Mouse (Mus musculus): ENCODE data around the gene Fads3.

Fads3 gene

DNA sequence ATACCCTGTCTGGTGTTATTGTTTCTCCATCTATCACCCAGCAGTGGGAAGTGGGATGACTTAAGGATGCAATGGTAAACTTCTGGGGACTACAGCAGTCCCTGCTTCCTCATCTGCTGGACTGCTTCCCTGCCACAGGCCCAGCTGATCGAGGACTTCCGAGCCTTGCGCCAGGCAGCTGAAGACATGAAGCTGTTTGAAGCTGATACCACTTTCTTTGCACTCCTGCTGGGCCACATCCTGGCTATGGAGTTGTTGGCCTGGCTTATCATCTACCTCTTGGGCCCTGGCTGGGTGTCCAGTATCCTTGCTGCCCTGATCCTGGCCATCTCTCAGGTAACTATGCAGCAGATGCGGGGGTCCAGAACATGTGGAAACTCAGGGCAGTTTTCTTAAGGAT lies 11.3 kb downstream of the Fads3 start:
- no peak for DNase-seq (ENCODE audit: low read depth, low spot score)

DNA sequence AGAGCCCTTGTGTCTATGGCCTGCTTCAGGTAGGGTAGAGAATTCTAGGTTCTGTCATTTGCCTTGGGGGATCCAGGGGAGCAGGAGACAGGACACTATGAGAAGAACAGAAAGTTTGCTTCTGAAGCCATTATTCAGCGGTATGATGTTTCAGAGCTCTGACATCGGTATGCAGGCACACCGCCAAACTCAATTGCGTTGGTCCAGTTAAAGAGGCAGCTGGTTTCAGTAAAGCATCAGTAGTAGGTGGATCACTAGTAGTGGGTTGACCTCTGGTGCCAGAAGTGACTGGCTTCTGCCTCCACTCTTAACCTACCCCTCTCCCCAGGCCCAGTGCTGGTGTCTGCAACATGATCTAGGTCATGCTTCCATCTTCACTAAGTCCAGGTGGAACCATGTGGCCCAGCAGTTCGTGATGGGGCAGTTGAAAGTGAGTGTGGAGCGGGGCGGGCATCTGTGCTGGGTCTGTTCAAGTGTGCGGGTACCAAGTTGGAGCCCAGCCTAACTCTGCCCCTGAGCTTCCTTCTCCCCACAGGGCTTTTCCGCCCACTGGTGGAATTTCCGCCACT lies 12.4 kb downstream of the Fads3 start:
- DNase-seq (ENCODE audit: low read depth, low spot score) = no peak

DNA sequence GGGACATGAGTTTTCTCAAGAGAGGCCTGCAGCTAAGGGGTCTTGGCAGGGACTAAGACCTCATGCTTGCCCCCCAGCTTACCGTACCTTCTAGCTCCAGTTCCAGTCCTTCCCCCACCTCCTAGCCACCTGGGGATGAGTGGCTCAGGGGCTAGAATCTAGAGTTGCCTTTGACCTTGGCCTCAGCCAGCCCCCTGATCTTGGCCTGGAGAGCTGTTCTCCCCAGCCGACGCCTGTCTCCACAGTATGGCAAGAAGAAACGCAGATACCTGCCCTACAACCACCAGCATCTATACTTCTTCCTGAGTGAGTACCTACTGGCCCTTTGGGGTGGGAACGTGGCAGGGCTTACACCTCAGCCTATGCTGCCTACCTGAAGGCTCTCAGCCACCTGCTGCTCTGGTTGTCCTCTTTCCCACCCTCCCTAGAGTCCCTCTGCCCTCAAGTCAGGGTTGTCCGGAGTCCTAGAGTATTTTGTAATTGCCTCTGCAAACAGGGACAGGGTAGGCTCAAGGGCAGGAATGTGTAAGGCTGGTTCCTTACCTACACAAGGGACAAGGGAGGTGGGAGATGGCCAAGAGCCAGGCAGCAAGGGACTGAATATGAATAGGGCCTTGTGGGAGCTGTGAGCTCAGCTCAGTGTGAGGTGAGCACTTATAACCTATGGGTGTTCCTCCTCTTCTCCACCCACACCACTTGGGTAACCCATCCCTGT lies 13.1 kb downstream of the Fads3 start:
- DNase-seq (ENCODE audit: low read depth, low spot score) = no peak

DNA sequence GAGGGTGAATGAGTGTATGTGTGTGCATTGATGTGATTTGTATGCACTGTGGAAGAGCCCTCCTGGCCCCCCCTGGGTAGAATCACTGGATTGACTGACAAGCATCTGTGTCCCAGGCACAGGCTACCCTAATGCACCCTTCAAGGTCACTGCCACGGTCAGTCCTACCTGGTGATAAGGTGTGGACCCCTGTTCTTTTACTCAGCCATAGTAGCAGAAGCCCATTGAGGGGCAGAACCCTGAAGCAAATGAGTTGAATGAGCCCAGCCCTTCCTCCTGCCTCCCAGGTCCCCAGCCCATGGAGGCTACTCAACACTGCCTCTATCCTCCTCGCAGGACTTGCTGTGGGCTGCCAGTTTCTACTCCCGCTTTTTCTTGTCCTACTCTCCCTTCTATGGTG lies 13.9 kb downstream of the Fads3 start:
- no peak for DNase-seq (ENCODE audit: low read depth, low spot score)

DNA sequence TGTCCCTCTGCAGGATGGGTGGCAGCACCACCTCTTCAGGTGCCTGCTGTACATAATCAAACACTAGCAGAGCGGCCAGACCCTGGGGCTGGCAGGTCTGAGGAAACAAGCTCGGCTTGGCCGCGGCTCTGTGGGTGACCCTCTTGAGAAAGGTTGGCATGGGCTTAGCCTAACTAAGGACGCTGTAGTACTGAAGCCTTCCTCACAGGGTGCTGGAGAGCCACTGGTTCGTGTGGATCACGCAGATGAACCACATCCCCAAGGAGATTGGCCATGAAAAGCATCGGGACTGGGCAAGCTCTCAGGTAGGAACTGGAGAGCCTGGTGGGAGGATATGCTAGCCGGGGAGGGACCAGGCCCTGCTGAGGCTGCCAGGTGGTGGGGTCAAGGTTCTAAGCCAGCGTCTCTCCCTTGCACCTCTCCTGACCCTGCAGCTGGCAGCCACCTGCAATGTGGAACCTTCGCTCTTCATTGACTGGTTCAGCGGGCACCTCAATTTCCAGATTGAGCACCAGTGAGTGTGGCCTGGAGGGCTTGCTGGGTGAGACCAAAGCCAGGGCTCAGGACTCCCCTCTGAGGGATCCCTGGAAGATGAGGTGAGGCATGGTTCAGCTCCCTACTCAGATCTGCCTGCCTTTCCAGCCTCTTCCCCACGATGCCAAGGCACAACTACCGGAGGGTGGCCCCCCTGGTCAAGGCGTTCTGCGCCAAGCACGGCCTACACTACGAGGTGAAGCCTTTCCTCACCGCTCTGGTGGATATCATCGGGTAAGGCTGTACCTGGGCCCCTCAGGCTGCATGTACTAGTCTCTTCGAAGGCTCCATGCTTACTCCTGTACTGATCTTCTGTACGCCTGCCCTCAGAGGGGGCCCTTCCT lies 14.7 kb downstream of the Fads3 start:
- DNase-seq (ENCODE audit: low read depth, low spot score) = no peak

DNA sequence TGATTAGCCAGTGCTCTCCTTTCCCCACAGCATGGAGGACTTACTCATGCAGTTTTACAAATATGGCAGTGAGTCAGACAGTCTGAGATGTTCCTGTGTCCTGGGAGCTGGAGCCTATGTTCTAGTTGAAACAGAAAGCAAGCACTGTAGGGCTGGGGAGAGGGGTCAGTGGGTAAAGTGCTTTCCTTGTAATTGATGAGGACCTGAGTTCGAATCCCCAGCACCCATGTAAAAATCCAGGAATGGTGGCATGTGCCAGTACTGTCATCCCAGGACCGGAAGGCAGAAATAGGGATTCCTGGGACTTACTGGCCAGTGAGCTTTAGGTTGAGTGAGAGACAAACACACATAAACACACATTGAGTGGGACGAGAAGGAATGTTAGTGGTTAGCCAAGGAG lies 15.3 kb downstream of the Fads3 start:
- no peak for DNase-seq (ENCODE audit: low read depth, low spot score)

DNA sequence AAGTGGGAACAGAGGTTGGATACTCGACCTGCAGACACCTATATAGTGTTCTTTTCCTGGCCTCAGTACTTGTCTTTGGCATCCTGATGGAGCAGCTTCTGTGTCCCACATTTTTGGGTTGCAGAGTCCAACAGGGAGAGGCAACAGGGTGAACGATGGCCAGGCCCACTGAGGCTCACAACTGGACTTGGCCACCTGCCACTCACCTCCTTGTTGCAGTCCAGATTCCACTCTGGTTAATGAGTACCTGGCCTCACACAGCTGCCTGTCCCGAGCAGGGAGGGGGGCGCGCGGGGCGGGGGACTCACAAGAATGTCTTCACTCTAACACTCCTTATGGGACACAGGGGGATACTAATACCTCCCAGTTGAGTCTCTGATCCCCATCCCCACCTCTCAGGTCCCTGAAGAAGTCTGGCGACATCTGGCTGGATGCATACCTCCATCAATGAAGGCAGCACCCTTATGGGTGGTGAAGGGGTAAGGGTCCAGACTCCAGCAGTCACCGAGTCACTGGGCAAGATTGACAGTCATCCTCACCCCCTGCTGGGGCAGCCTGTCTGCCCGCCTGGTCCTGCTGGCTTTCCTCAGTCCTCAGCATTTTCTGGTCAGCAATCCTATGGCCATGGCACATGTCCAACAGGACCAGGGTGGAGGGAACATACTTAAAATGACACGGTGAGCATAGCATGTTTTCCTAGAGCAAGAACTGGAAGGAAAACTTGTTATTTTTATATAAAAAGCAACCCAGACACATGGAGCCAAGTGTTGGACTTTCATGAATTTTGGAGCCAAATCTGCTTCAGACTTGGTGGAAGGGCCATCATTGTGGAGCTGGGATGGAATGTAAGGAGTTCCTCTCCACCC lies 16.4 kb downstream of the Fads3 start:
- no peak for DNase-seq (ENCODE audit: low read depth, low spot score)

DNA sequence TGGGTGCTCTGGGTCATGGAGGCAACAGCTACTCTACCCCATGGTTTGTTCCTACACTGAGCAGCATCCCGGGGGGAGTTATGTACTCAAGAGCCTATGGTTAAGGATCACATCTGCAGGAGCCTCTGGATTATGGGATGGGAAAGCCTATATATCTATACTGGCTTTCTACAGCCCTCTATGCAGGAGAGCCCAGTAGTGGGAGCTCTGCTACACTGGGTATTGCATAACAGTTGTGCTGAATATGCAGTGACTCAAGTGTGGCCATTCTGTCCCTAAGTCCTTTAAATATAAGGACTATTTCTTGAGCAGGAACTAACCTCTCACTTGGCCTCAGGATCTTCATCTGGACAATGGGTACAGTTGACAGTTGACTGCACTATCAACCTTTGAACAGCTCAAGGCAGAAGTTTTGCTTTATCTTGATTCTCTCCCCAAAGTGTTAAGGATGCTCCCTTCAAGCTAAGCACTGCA lies 17.0 kb downstream of the Fads3 start:
- DNase-seq (ENCODE audit: low read depth, low spot score) = no peak

DNA sequence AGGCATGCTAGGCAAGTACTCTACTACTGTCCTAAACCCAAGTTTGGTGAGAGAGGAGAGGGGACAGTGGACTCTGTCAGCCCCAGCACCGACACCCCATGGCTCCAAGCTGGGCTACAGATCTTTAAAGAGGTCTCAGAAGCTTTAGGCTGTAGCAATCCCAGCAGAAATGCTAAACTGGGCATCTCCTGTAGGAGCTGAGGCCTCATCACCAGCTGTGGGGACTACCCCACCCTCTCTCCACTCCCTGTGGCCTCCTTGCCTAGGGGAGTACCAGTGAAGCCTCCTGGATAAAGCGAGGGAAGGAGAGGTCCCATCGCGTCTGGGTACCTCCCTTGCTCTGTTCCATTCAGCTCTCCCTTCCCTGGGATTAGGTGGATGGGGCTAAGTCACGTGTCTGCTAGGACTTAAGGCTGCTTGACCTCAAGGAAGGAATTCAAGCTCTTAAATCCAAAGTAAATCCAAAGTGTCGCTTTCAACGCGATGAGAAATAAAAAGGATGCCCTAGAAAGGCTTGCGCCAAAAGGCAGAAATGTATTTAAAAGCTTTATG lies 17.6 kb downstream of the Fads3 start:
- no peak for DNase-seq (ENCODE audit: low read depth, low spot score)

DNA sequence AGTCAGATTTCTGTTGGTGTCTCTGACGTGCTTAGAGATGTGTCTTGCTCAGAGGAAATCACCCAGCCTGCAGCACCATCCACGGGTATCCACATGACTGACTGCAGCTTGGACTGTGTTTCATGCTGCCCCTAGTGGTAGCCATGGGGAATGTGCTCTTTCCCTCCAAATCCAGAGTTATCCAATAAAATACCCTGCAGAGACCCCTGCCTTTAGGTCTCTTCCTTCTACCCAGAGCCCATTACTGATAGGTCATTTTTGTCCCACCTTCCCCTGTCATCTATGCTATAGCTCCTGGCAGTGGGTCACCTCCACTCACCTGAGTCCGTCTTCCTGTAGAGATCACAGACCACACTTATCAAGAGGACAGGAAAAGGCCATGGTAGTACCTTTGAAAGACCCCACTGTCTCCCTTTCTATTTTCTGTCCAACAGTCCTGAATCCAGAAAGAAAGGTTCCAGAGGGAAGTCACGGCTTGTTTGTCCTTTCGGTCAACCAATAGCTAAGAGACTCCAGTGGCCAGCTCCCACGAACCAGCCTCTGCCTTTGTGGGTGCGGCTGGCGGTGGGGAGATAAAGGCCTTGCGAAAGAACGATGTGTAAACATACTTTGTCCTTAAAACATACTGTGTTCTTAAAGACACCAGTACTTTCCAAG lies 18.7 kb downstream of the Fads3 start:
- DNase-seq (ENCODE audit: low read depth, low spot score) = peak; percentile 32

DNA sequence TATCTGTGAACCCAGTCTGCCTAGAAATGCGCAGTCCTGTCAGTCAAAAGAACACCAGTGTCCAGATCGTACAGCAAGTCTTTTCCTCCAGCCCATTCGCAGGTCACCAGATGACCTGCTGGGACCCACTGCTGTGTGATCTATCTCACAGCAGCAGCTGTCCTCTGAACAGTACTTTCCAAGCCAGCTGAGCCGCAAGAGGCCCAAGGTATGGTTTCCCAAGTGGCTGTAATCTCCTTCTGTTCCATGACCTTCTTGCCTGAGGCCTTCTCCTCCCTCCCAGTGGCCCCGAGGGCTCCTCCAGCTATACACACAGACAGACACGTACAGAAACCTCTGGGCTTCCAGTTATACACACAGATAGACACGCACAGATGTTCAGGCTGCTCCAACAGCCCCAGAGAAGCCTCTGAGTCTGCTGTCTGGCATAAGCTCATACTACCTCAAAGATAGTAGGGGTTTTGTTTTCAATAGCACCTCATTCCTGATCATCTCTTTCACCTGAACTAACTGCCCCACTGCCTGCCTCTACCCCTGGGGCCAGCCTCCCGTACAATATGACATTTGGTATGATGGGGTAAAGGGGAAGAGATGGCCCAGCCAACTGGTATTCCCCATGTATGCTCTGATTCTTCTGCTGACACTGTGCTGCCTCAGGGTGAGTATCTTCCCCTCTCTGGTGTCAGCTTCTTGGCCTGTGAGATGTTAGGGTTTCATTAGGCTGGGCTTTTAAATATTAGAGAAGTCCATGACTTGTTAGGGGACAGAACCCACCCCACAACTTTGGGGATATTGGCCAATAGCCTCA lies 19.6 kb downstream of the Fads3 start:
- DNase-seq (ENCODE audit: low read depth, low spot score) = no peak

DNA sequence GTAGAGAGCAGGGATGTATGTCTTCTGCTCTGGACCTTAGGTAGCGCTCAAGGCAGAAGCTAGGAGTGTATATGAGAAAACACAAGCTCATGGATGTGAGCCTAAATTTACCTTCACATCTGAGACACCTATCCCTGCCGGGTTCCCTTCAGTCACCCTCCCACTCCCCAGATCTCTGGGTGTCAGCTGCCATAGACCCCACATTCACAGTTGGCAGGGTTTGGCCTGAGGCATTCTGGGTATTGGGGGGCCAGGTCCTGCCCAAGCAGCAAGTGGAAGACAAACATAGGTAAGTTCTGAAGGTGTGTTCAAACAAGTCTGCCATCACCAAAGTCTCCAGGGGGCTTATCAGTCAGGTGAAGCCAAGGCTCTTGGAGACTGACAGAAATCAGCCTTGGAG lies 20.3 kb downstream of the Fads3 start:
- no peak for DNase-seq (ENCODE audit: low read depth, low spot score)

DNA sequence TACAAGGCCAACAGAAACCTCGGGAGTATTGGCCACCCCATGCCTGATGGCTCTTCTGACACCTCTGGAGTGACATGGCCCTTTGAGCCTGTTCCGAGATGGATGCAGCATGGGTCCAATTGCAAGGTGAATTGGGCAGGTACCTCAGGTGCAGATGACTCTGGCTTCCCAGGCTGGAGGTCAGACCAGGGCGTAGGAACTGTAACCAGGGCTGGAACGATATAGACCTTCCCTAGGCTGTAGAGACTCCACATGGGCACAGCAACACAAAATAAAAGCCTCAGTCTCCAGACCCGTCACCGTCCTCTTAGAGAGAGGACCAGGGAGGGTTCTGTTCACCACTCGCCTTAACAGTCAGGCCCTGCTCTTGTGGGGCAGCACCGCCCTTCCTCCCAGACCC lies 20.9 kb downstream of the Fads3 start:
- no peak for DNase-seq (ENCODE audit: low read depth, low spot score)

DNA sequence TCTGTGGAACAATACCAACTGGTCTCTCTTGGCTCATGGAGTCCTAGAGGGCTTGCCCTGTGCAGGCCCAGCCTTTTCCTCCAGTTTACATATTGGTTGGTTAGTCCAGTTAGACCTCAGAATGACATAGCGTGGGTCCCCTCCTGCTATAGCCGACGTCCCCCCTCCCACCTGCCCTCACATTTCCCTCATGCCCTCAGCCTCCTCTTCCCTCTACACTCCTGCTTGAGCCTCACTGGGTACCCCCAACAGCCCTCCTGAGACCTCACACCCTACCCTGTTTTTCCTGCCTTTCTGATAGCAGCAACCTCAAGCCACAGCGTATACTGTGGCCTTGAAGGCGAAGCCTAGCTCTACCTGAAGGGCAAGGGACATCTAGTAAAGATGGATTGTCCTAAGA lies 21.5 kb downstream of the Fads3 start:
- no peak for DNase-seq (ENCODE audit: low read depth, low spot score)

DNA sequence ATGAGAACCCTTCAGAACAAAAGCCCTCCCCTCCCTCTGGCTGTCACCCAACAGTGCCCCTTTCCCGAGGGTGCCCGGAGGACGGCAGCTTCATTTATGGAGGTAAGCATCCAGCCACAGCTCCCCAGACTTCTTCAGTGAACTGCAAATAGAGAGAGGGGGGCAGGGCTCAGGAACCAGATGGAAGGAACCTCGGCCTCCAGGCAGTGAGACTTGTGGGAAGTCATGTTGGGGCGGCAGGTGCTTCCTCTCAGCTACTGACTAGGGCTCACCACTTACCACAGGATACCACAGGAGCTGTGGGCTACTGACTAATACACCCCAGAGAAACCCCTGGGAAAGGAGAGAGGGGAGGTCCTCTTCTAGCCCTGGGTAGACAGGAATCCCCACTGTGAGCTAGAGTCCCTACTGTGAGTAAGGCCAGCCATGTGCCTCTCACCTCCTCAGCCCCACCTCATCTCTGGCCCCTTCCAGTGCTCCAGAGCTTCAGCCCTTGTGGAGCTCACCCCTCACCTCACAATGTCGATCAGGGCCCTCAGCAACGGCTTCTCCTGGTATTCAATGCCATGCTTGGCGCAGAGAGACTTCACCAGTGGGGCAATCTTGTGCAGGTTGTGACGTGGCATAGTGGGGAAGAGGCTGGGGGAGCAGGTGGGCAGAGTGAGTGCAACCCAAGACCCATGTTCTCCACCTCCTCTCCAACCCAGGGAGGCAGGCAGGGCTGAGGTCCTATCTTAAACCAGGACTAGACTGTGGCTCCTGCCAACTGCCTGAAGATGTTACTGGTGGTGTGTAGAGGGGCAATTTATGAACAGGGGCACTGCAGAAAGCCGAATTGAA lies 23.0 kb downstream of the Fads3 start:
- no peak for DNase-seq (ENCODE audit: low read depth, low spot score)

DNA sequence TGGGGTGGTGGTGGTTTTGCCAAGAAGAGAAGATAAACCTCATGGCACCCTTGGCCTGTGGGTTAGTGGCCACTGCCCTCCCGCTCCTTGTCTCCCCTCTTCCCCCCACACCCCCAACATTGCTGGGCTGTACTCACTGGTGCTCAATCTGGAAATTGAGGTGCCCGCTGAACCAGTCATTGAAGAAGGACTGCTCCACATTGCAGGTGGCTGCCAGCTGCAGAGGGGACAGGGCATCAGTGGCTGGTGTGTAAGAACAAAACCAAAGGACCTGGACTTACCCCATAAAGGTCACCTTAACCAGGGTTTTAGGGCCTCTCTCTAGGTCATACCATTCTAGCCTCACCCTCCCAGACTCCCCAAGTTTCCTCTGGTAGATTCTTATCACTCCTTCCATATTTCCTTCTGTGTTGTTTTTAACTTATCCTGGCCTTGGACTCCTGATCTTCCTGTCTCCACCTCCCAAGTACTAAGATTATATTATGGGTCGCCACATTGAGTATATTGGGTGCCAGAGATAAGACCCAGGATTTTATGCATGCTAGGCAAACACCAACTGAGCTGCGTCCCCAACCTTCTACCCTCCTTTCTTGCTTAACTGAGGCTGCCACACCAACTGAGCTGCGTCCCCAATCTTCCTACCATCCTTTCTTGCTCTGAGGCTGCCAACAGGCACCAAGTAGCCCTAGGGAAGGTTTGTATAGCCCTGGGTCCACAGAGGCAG lies 24.3 kb downstream of the Fads3 start:
- no peak for DNase-seq (ENCODE audit: low read depth, low spot score)

DNA sequence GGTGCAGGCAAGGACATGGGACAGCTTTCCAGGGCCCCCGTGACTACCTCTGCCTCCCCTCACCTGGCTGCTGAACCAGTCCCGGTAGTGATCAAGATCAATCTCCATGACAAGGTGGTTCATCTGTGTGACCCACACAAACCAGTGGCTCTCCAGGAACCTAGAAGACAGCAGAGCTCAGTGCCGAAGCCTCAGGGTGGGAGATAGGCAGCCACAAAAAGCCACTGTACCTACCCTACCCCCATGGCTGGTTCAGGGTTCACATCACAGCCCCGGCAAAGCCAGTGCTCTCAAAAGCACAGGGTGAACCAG lies 24.8 kb downstream of the Fads3 start:
- no peak for DNase-seq (ENCODE audit: low read depth, low spot score)

DNA sequence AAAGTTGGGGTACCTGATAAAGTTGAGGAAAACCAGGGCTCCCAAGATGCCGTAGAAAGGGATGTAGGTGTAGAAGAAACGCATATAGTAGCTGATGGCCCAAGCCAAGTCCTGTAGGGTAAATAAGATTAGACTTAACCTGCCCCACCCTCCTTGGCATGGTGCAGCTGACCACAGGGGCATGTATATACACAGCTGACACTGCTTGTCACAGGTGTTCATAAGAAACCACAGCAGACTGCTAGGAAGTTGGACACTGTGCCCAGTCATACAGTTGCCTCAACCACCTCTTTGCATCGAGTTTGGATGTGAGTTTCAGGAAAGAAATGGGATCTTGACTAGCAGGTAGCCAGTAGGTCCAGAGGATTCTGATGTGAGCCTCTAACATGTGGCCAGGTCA lies 25.1 kb downstream of the Fads3 start:
- DNase-seq (ENCODE audit: low read depth, low spot score) = no peak

DNA sequence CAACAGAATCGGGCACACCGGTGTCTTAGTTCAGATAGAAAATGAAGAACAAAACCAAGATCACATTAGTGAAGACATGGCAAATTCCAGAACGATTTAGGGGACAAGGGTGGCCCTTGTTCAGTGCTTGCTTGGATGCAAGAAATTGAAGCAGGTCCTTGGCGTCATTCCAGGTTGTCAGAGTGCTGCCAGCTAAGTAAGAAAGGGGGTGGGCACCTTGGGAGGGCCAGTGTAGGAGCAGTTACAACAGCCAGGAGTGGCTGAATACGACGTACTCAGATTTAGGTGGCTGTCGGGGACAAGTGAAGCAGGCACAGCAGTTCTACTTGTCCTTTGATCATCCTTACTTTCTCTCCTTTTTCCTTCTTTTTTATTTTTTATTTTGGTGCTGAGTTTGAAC lies 26.3 kb downstream of the Fads3 start:
- no peak for DNase-seq (ENCODE audit: low read depth, low spot score)
